Mouse (Mus musculus) frontal cortex, postnatal 25 days (tissue): ENCODE results near the gene Gm21778.
"Not testable (repeated sequence)": the region's sequence is repeated elsewhere in the genome, so short reads cannot be mapped to it uniquely, and the experiment has no call there.

ENCODE experiments used
- DNase-seq, 2 experiments: peaks; one replicate each; pipeline ENCODE4 v3.0.0; 2022; ENCODE audit warnings: low spot score in 2 of 2

Gm21778 gene

DNA sequence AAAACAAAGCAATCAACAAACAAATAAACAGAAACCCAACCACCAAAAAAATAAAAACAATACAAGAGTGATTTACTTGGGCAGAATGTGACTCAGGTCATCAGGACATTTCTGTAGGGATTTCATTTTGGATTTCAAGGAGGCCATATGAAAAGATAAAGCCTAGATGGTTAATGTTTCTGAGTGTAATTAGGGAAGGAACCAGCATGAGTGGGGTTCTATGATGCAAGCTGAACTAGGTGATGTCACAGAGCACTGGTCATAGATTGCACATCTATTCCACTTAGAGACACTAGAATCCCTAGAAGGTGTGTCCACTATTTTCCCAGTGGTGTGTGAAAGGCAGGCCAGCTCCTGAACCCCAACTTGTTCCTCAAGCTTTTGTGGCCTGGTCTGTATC is at the start of gene Gm21778:
Gm21778 (plus strand) TSS at position 301 of the 400 bp plus-strand sequence.
- not testable (repeated sequence) for DNase-seq
